Mouse (Mus musculus) yolk sac, embryonic 10.5 days (tissue): ENCODE results near the gene Ice1.

Experiments
- DNase-seq: peaks from one replicate; pipeline ENCODE4 v3.0.0-alpha.2; 2017; ENCODE audit warnings: low spot score

The Ice1 gene

DNA sequence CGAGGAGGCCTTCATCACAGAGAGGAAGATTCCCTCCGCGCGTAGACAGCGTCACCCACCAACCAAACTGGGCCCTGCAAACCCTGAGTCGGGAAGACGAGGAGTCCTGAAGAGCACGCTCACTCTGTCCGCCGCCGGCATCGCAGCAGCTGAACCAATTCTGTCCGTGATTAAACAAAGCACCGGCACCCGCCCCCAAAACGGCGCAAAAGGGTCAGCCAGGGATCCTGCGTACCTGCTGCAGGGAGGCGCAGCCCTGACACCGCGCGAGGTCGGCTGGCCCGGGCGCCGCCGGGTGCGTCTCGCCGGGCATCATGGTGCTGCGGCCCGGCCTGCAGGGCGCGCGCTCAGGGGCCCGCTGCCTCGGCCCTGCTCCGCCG lies at the start of gene Ice1:
Ice1 (minus strand) TSS at position 353 of the 380 bp plus-strand sequence.
- no peak for DNase-seq

DNA sequence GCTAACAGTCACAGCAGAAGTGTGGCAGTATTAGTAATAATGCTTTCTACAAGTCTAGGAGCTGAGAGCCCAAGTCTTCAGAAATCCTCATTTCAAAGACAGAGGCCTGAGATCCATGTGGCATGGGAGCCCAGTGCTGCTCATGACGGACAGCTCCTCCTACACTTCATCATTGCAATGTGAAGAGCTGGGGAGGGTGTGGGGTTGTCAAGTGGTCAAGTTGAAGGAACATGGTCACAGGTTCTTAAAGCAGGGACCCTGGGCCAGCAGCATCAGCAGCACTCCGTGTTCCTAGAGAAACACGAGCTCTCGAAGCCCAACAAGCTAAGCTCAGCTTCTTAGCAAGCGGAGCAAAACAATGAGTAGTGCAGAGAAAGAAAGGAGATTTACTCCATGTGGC lies 48.4 kb upstream of the Ice1 start:
- DNase-seq: no peak

- DNase-seq: no peak
Observed at GRCm38 (mm10) chr13:70684976-70685609, 47.7 kb upstream of the Ice1 start.

GRCm38 (mm10) chr13:70681411-70682183 lies 44.2 kb upstream of the Ice1 start:
- DNase-seq: no peak

- no peak for DNase-seq
Observed at GRCm38 (mm10) chr13:70680316-70680715, 42.9 kb upstream of the Ice1 start.

DNA sequence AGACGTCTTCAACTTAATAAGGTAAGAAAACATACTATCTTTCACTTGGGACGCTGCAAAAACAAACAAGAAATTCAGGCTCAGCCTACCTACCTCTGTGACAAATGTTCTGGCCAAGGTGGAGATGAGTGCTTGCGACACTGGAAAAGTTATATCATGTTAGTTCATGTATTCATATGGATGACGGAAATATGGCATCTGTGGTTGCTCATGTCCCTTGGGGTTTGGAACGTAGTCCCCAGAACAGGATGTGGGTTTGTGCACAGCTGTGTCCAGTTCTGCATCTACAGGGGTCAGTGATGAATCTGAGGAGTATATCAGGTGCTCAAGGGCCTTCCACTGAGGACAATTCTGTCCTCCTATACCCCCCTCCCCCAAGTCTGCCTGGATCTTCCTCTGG lies 40.3 kb upstream of the Ice1 start:
- no peak for DNase-seq

DNA sequence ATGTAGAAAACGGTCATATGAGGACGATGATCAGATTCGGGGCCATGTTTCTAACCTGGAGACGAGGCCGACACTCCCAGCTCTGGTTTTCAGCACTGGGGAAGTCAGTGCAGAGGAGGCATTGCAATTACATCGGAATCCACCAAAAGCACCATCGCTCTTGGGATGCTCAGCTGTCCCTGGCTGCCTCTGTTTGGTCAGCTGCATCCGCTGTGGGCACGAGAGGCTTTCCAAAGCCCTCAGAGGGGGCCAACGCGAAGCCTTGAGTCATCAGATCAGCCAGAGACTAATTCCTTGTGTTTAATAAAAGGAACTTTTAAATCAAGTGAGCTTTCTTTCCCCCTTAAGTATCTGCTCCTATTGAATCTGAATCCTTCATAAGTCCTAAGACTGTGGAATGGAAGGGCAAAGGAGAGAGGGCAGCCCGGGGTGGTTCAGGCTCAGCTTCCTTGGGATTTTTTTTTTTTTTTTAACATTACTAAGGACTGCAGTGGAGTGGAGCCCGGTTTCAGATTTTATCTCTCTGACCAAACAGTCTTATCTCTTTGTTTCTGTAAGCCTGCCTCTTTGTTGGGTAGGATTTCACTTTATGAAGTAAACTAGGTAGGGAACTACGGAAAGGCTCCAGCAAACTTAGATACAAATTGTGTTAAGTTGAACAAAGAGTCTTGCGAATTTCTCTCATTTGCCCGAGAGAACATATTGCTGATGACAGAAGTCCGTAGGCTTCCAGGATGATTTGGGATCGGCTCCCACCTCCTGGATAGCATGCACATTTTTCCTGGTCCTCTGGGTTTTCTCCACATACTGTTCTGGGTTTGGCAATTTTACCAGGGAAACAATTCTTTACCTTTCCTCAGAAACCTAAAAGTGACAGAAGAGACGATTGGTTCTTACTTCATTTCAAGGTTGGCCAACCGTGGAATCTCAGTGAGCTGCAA lies 39.1 kb upstream of the Ice1 start:
- DNase-seq: no peak

- no peak for DNase-seq
Observed at GRCm38 (mm10) chr13:70674998-70675397, 37.6 kb upstream of the Ice1 start.

DNA sequence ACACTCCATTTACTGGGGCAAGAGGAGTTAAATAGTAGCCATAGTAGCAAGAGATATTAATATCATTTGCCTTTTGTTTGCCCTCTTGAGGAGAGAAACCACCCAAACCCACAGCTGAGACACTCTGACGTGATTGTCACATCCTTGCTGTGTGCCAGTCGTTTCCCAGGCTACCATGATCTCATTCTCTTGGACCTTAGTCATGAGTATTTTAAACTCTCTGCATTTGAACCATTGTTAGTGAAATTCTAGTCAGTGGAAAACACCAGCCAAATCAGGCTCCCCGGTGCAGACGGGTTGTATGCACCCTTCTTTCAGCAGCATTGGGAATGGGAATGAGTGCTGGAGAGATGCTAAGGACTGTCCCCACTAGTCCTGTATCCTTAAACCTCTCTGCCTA lies 32.6 kb upstream of the Ice1 start:
- DNase-seq: no peak

GRCm38 (mm10) chr13:70659715-70660114 lies 22.3 kb upstream of the Ice1 start:
- no peak for DNase-seq

DNA sequence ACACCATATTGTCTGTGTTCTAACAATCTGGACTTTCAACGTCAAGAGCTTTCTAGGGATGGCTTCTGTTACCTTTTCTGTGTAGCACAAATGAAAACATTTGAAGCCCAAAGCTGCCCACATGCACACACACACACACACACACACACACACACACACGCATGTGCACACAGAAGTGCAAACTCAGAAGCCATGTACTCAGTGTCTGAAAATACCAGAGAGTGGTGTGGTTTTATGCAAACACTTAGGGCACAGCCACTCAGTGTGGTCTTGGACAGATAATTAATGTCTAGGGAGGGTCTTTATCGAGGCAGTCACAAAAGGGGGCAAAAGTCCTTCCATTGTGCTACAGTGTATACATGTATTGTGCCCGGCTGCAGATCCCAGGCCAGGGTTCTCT lies 19.3 kb upstream of the Ice1 start:
- DNase-seq: no peak

GRCm38 (mm10) chr13:70656329-70656728 lies 18.9 kb upstream of the Ice1 start:
- no peak for DNase-seq

GRCm38 (mm10) chr13:70655570-70655969 lies 18.1 kb upstream of the Ice1 start:
- no peak for DNase-seq

- peak; percentile 29 for DNase-seq
Observed at GRCm38 (mm10) chr13:70654091-70654770, 16.8 kb upstream of the Ice1 start.

- DNase-seq: no peak
Observed at GRCm38 (mm10) chr13:70653457-70653856, 16.0 kb upstream of the Ice1 start.

- DNase-seq: peak; percentile 33
Observed at GRCm38 (mm10) chr13:70650011-70650436, 12.6 kb upstream of the Ice1 start.

GRCm38 (mm10) chr13:70645968-70646505 lies 8.6 kb upstream of the Ice1 start:
- no peak for DNase-seq

GRCm38 (mm10) chr13:70644083-70644462 lies 6.6 kb upstream of the Ice1 start:
- no peak for DNase-seq

DNA sequence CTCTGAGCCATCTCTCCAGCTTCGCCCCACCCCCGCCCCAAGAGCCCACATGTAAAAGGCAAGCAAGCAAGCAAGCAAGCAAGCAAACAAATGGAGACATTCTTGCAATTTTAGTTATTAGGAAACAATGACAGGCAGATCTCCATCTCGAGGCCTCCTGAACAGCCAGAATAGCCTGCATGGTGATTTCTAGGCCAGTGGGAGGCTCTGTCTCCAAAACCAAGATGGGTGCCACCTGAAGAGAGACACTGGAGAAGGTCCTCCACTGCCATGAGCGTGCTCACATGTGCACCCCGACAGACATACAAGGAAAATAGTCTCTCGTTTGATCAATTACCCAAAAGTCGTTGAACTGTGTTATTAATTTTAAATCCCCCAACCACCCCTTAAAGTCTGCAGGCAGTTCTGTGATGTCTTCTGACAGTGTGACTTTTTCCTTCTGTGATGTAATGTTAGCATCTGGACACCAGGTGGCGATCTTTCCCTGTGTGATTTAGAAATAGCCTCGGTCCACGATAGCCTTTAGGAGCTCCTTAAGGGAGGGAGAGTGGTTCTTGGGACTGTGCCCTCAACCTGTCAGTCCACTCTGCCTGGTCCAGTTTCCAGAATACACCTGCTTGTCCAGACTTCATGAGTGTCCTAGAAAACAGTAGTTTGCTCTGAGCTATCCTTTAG lies 6.1 kb upstream of the Ice1 start:
- DNase-seq: peak; percentile 49

- DNase-seq: no peak
Observed at GRCm38 (mm10) chr13:70641941-70642340, 4.5 kb upstream of the Ice1 start.

- no peak for DNase-seq
Observed at GRCm38 (mm10) chr13:70641381-70641780, 3.9 kb upstream of the Ice1 start.
